Comparison of ENCODE assay signal across 29 mouse cellular contexts in the genomic region with DNA sequence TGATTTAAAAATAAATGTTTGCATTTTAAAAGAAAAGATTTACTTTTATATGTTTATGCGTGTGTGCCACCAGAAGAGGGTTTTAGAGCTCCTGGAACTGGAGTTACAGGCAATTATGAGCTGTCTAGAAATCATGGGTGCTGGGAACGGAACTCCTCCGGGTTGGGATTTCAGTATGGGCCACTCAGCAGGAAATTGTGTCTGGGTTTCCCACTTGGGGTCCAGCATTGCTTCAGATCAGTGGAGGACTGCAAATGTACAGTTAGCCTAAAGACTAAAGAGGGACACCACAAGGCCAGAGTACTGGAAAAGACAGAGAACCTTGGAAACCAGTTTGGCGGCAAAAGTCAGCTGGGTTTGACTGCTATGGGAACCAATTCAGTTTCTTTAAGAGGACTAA. TPM values are rescaled to one million over a fixed set of nuclear protein-coding genes. Genes with fewer than 3 reads are reported as not detected.
DNase-seq lines count a peak whose midpoint lies in the region; ATAC-seq and TF ChIP-seq lines count a peak whose summit lies in the region.
"Had no signal": no experiment of that assay in that cellular context is flagged by ENCODE, and none has a peak within 500 bp of the region (broad histone marks: within the 10 kb centered on the region; RNA-seq: fewer than 3 reads in every experiment).

No protein-coding gene starts in this region.

- no peak overlapping the region for H3K4me3 ChIP-seq in cerebellum, adult 2 months (replicated peaks; ENCODE audit: insufficient read depth, low read depth, low read length)
- no peak overlapping the region for H3K4me3 ChIP-seq in heart, embryonic 13.5 days
- H3K4me3 ChIP-seq in liver, embryonic 12.5 days = no peak overlapping the region
- H3K4me3 ChIP-seq in liver, postnatal 0 days (ENCODE audit: low read depth, low read length) = no peak overlapping the region
- peak overlapping the region; percentile 72; the same call in 1 of the 2 replicates for H3K4me3 ChIP-seq in liver, embryonic 15.5 days (replicated peaks)

- peaks cover 14% of the 10 kb centered on the region for H3K36me3 ChIP-seq in heart, embryonic 13.5 days
- H3K36me3 ChIP-seq in liver, embryonic 12.5 days = peaks cover 11% of the 10 kb centered on the region; the same call in 1 of the 2 replicates
- H3K36me3 ChIP-seq in liver, postnatal 0 days (replicated peaks; ENCODE audit: insufficient read depth, low read length) = 0 out of 2 replicates have a peak, but pooled peaks cover 5% of the 10 kb centered on the region
- peaks cover 7% of the 10 kb centered on the region; the same call in 1 of the 2 replicates for H3K36me3 ChIP-seq in liver, embryonic 15.5 days (replicated peaks)
- H3K36me3 ChIP-seq: embryonic facial prominence, embryonic 12.5 days had no signal

- intact Hi-C loops in heart, postnatal 14 days (cut with DNase I) = loop anchor here (5.0 to 10.0 kb wide), 3 partner anchors 71 to 342 kb away; a partner anchor contains a TSS

- no peak for TF ChIP-seq CTCF in cerebellum, adult 2 months (IDR thresholded peaks at IDR 0.05; ENCODE audit: borderline replicate concordance, insufficient read depth, low read depth, low read length)
- no peak for TF ChIP-seq CTCF in liver, postnatal 0 days (IDR thresholded peaks at IDR 0.05; ENCODE audit: low read depth)

- TF ChIP-seq POLR2A in cerebellum, adult 2 months (IDR thresholded peaks at IDR 0.05; ENCODE audit: borderline replicate concordance, insufficient read depth, low read length) = no peak

- H3K9ac ChIP-seq in heart, embryonic 13.5 days = 0 out of 2 replicates have a peak overlapping the region, but pooled peaks have one; percentile 1
- 0 out of 2 replicates have a peak overlapping the region, but pooled peaks have one; percentile 5 for H3K9ac ChIP-seq in liver, embryonic 12.5 days
- no peak overlapping the region for H3K9ac ChIP-seq in liver, postnatal 0 days (replicated peaks)
- no peak overlapping the region for H3K9ac ChIP-seq in liver, embryonic 15.5 days
- H3K9ac ChIP-seq: heart, embryonic 15.5 days; limb, embryonic 12.5 days had no signal

- 84% methylated on average over 4 of the region's 4 CpGs for WGBS in cerebellum, adult 2 months
- WGBS in heart, embryonic 13.5 days = 85% methylated on average over 4 of the region's 4 CpGs
- WGBS in liver, embryonic 12.5 days (ENCODE audit: insufficient replicate concordance) = 72% methylated on average over 4 of the region's 4 CpGs
- 79% methylated on average over 4 of the region's 4 CpGs for WGBS in liver, postnatal 0 days (ENCODE audit: insufficient replicate concordance)
- 74% methylated on average over 4 of the region's 4 CpGs for WGBS in liver, embryonic 15.5 days (ENCODE audit: insufficient replicate concordance)

- no peak overlapping the region for H3K27ac ChIP-seq in cerebellum, adult 2 months (ENCODE audit: insufficient read depth, low read length)
- no peak overlapping the region for H3K27ac ChIP-seq in heart, embryonic 13.5 days (replicated peaks)
- H3K27ac ChIP-seq in liver, embryonic 12.5 days = no peak overlapping the region
- H3K27ac ChIP-seq in liver, postnatal 0 days (ENCODE audit: low read depth) = no peak overlapping the region
- no peak overlapping the region for H3K27ac ChIP-seq in liver, embryonic 15.5 days (replicated peaks)
- H3K27ac ChIP-seq: embryonic facial prominence, embryonic 12.5 days; heart, embryonic 15.5 days; limb, embryonic 12.5 days had no signal

- DNase-seq in cerebellum, adult 11-12 months = peak; percentile 54
- DNase-seq in cerebellum, adult 2 months = no peak
- DNase-seq in heart, postnatal 14 days = no peak
- no peak for DNase-seq in liver, postnatal 0 days
- DNase-seq in embryo, embryonic 10 days (ENCODE audit: low spot score) = no peak

- H3K27me3 ChIP-seq in cerebellum, adult 2 months (ENCODE audit: control insufficient read depth, insufficient read depth, low read length) = no peaks in the 10 kb centered on the region
- no peaks in the 10 kb centered on the region for H3K27me3 ChIP-seq in heart, embryonic 13.5 days (replicated peaks)
- no peaks in the 10 kb centered on the region for H3K27me3 ChIP-seq in liver, embryonic 12.5 days (replicated peaks)
- no peaks in the 10 kb centered on the region for H3K27me3 ChIP-seq in liver, postnatal 0 days (ENCODE audit: insufficient read depth, low read length)
- H3K27me3 ChIP-seq in liver, embryonic 15.5 days = no peaks in the 10 kb centered on the region
- H3K27me3 ChIP-seq: embryonic facial prominence, embryonic 12.5 days; heart, embryonic 15.5 days; hindbrain, embryonic 13.5 days had no signal

- H3K9me3 ChIP-seq in heart, embryonic 13.5 days = no peaks in the 10 kb centered on the region
- H3K9me3 ChIP-seq in liver, embryonic 12.5 days (replicated peaks) = no peaks in the 10 kb centered on the region
- H3K9me3 ChIP-seq in liver, postnatal 0 days (ENCODE audit: low read length) = no peaks in the 10 kb centered on the region
- no peaks in the 10 kb centered on the region for H3K9me3 ChIP-seq in liver, embryonic 15.5 days (replicated peaks)
- H3K9me3 ChIP-seq: embryonic facial prominence, embryonic 12.5 days; G1E; heart, embryonic 15.5 days; hindbrain, embryonic 13.5 days; limb, embryonic 12.5 days had no signal

- TF ChIP-seq EP300 in liver, postnatal 0 days (IDR thresholded peaks at IDR 0.05; ENCODE audit: low read depth) = no peak

- H3K4me2 ChIP-seq in heart, embryonic 13.5 days = no peak overlapping the region
- H3K4me2 ChIP-seq in liver, embryonic 12.5 days = peak overlapping the region; percentile 99
- H3K4me2 ChIP-seq in liver, postnatal 0 days (ENCODE audit: low read depth, low read length) = no peak overlapping the region
- H3K4me2 ChIP-seq in liver, embryonic 15.5 days = peak overlapping the region; percentile 95

- peaks cover 28% of the 10 kb centered on the region for H3K4me1 ChIP-seq in cerebellum, adult 2 months (ENCODE audit: control insufficient read depth, insufficient read depth, low read length)
- peaks cover 10% of the 10 kb centered on the region for H3K4me1 ChIP-seq in heart, embryonic 13.5 days
- peaks cover 21% of the 10 kb centered on the region for H3K4me1 ChIP-seq in liver, embryonic 12.5 days
- H3K4me1 ChIP-seq in liver, postnatal 0 days (ENCODE audit: insufficient read depth) = peaks cover 6% of the 10 kb centered on the region
- H3K4me1 ChIP-seq in liver, embryonic 15.5 days (replicated peaks) = peaks cover 30% of the 10 kb centered on the region

- ATAC-seq in heart, embryonic 13.5 days (ENCODE audit: extremely low read depth, insufficient number of reproducible peaks, low FRiP score, low TSS enrichment) = no peak
- ATAC-seq in liver, embryonic 12.5 days = no peak
- ATAC-seq in liver, postnatal 0 days = no peak
- no peak for ATAC-seq in liver, embryonic 15.5 days (ENCODE audit: insufficient read depth)

RNA-seq across cellular contexts. Expression of a gene that starts 0.7 kb away (rescaled TPM):
- 637 and 648 TPM in 2 replicates for polyA plus RNA-seq in cerebellum, adult 2 months (2012; rRNA removed)
- polyA plus RNA-seq in heart, embryonic 13.5 days (2015; fragmentation: Nextera tagmentation; extraction: Ambion mirVana) = 185 and 197 TPM in 2 replicates
- total RNA-seq in heart, postnatal 14 days (2021) = 100 to 1,000 TPM; 289 to 303 TPM
- 63.4 and 67.4 TPM in 2 replicates for polyA plus RNA-seq in liver, embryonic 12.5 days (2016; fragmentation: Nextera tagmentation; extraction: Ambion mirVana)
- polyA plus RNA-seq in liver, postnatal 0 days (2015; fragmentation: Nextera tagmentation; extraction: Ambion mirVana) = 88.2 and 92.7 TPM in 2 replicates
- 59.4 and 69.5 TPM in 2 replicates for polyA plus RNA-seq in liver, embryonic 15.5 days (2015; fragmentation: Nextera tagmentation; extraction: Ambion mirVana)

RNA-seq across cellular contexts. Expression of a gene that starts 28.9 kb away (rescaled TPM):
- polyA plus RNA-seq in cerebellum, adult 2 months (2012; rRNA removed) = 1.00 and 1.4 TPM in 2 replicates
- polyA plus RNA-seq in heart, embryonic 13.5 days (2015; fragmentation: Nextera tagmentation; extraction: Ambion mirVana) = not detected in 2 replicates
- not detected for total RNA-seq in heart, postnatal 14 days (2021)
- not detected in 2 replicates for polyA plus RNA-seq in liver, embryonic 12.5 days (2016; fragmentation: Nextera tagmentation; extraction: Ambion mirVana)
- polyA plus RNA-seq in liver, postnatal 0 days (2015; fragmentation: Nextera tagmentation; extraction: Ambion mirVana) = not detected in 2 replicates
- not detected in 2 replicates for polyA plus RNA-seq in liver, embryonic 15.5 days (2015; fragmentation: Nextera tagmentation; extraction: Ambion mirVana)
- total RNA-seq: adrenal gland, postnatal 10 days; G1E; gastrocnemius, postnatal 10 days; heart, postnatal 4 days; layer of hippocampus, adult 2 months; layer of hippocampus, postnatal 14 days; left cerebral cortex, adult 2 months; left cerebral cortex, postnatal 25 days; neutrophil, adult 5-6 weeks had no signal
- polyA plus RNA-seq: C2C12; embryonic facial prominence, embryonic 12.5 days; G1E; gonadal fat pad, adult 2 months; heart, embryonic 15.5 days; intestine, embryonic 16.5 days; kidney, embryonic 16.5 days; limb, embryonic 12.5 days; liver, embryonic 16.5 days; lung, embryonic 16.5 days; Patski; stomach, embryonic 16.5 days had no signal

RNA-seq across cellular contexts. Expression of a gene that starts 32.5 kb away (rescaled TPM):
- 1,466 and 1,473 TPM in 2 replicates for polyA plus RNA-seq in cerebellum, adult 2 months (2012; rRNA removed)
- 1.4 and 1.6 TPM in 2 replicates for polyA plus RNA-seq in heart, embryonic 13.5 days (2015; fragmentation: Nextera tagmentation; extraction: Ambion mirVana)
- total RNA-seq in heart, postnatal 14 days (2021) = under 1 TPM; 0.62 to 0.80 TPM
- 0.45 and 0.50 TPM in 2 replicates for polyA plus RNA-seq in liver, embryonic 12.5 days (2016; fragmentation: Nextera tagmentation; extraction: Ambion mirVana)
- 0.85 and 1.2 TPM in 2 replicates for polyA plus RNA-seq in liver, postnatal 0 days (2015; fragmentation: Nextera tagmentation; extraction: Ambion mirVana)
- polyA plus RNA-seq in liver, embryonic 15.5 days (2015; fragmentation: Nextera tagmentation; extraction: Ambion mirVana) = 1.3 and 1.5 TPM in 2 replicates

Comparison
In these comparisons a context has a peak if more than half of its experiments do, and no peak if none do; other contexts are left out.
1. H3K4me2 ChIP-seq: peak in liver, embryonic 12.5 days (single experiment) and liver, embryonic 15.5 days (single experiment); none in heart, embryonic 13.5 days (single experiment) and liver, postnatal 0 days (single experiment).
2. H3K9ac ChIP-seq: peak in heart, embryonic 13.5 days (single experiment) and liver, embryonic 12.5 days (single experiment); none in liver, postnatal 0 days (single experiment) and liver, embryonic 15.5 days (single experiment).
3. RNA of a gene that starts 32.5 kb away (polyA plus RNA-seq): 1,466 to 1,473 TPM in cerebellum, adult 2 months; 1.3 to 1.5 TPM in liver, embryonic 15.5 days, 1.4 to 1.6 TPM in heart, embryonic 13.5 days, 0.85 to 1.2 TPM in liver, postnatal 0 days and 0.45 to 0.50 TPM in liver, embryonic 12.5 days; every median in the first group is over 100 times any median in the second.